In genomic region chr3:19897140-19897539, GRCm38 (mm10) we compare ENCODE assay signal across 22 mouse cellular contexts. TPM values are rescaled to one million over a fixed set of nuclear protein-coding genes. Genes with fewer than 3 reads are reported as not detected.
DNase-seq lines count a peak whose midpoint lies in the region; ATAC-seq and TF ChIP-seq lines count a peak whose summit lies in the region.
"Had no signal": no experiment of that assay in that cellular context is flagged by ENCODE, and none has a peak within 500 bp of the region (broad histone marks: within the 10 kb centered on the region; RNA-seq: fewer than 3 reads in every experiment).

No protein-coding gene starts in this region.

- no peak for DNase-seq in forebrain, postnatal 0 days
- no peak for DNase-seq in hindbrain, embryonic 11.5 days (ENCODE audit: low spot score)
- DNase-seq in midbrain, embryonic 14.5 days: no peak
- no peak for DNase-seq in hindbrain, postnatal 0 days (ENCODE audit: low spot score)
- DNase-seq in urinary bladder, adult 2 months (ENCODE audit: low spot score): no peak
- DNase-seq: adrenal gland, adult 8-10 months; cerebellum, adult 8-10 months; gastrocnemius, postnatal 25 days; heart, postnatal 36 days; kidney, adult 9 months; kidney, postnatal 25 days; liver; lung, adult 18-20 months; lung, postnatal 36 days; right cerebral cortex, postnatal 14 days; spleen, adult 18-20 months; thymus, adult 2 months had no signal

- H3K4me3 ChIP-seq in forebrain, embryonic 13.5 days: no peak overlapping the region
- H3K4me3 ChIP-seq in forebrain, postnatal 0 days (ENCODE audit: low read depth, low read length): no peak overlapping the region
- no peak overlapping the region for H3K4me3 ChIP-seq in hindbrain, embryonic 13.5 days
- H3K4me3 ChIP-seq in hindbrain, embryonic 11.5 days (ENCODE audit: low read depth, low read length): no peak overlapping the region
- H3K4me3 ChIP-seq in midbrain, embryonic 16.5 days (ENCODE audit: low read depth, low read length): no peak overlapping the region
- no peak overlapping the region for H3K4me3 ChIP-seq in midbrain, embryonic 14.5 days (replicated peaks; ENCODE audit: low read depth, low read length)
- no peak overlapping the region for H3K4me3 ChIP-seq in hindbrain, postnatal 0 days (ENCODE audit: low read length)
- H3K4me3 ChIP-seq: erythroblast, embryonic 14.5 days; intestine, embryonic 15.5 days had no signal

- peaks cover 32% of the 10 kb centered on the region for H3K36me3 ChIP-seq in forebrain, embryonic 13.5 days (ENCODE audit: poor library complexity, severe bottlenecking)
- H3K36me3 ChIP-seq in forebrain, postnatal 0 days (ENCODE audit: insufficient read depth): peaks cover 3% of the 10 kb centered on the region; the same call in 1 of the 2 replicates
- H3K36me3 ChIP-seq in hindbrain, embryonic 13.5 days: peaks cover 31% of the 10 kb centered on the region
- no peaks in the 10 kb centered on the region for H3K36me3 ChIP-seq in hindbrain, embryonic 11.5 days (ENCODE audit: control insufficient read depth, insufficient read depth, low read length)
- peaks cover 8% of the 10 kb centered on the region; the same call in 1 of the 2 replicates for H3K36me3 ChIP-seq in midbrain, embryonic 16.5 days (ENCODE audit: control insufficient read depth, insufficient read depth, low read length)
- 0 out of 2 replicates have a peak, but pooled peaks cover 2% of the 10 kb centered on the region for H3K36me3 ChIP-seq in midbrain, embryonic 14.5 days (ENCODE audit: control insufficient read depth, insufficient read depth, low read length)
- H3K36me3 ChIP-seq in hindbrain, postnatal 0 days (ENCODE audit: insufficient read depth, low read length): no peaks in the 10 kb centered on the region
- H3K36me3 ChIP-seq: intestine, embryonic 15.5 days had no signal

- peaks cover 27% of the 10 kb centered on the region for H3K4me1 ChIP-seq in forebrain, embryonic 13.5 days
- peaks cover 7% of the 10 kb centered on the region; the same call in 1 of the 2 replicates for H3K4me1 ChIP-seq in forebrain, postnatal 0 days (ENCODE audit: insufficient read depth)
- peaks cover 30% of the 10 kb centered on the region for H3K4me1 ChIP-seq in hindbrain, embryonic 13.5 days (replicated peaks)
- H3K4me1 ChIP-seq in hindbrain, embryonic 11.5 days (replicated peaks; ENCODE audit: control insufficient read depth, insufficient read depth, low read length): 0 out of 2 replicates have a peak, but pooled peaks cover 2% of the 10 kb centered on the region
- H3K4me1 ChIP-seq in midbrain, embryonic 16.5 days (ENCODE audit: control insufficient read depth, insufficient read depth, low read length): peaks cover 21% of the 10 kb centered on the region
- H3K4me1 ChIP-seq in midbrain, embryonic 14.5 days (ENCODE audit: control insufficient read depth, insufficient read depth, low read length): peaks cover 18% of the 10 kb centered on the region
- H3K4me1 ChIP-seq in hindbrain, postnatal 0 days (ENCODE audit: insufficient read depth, low read length): 0 out of 2 replicates have a peak, but pooled peaks cover 7% of the 10 kb centered on the region

- no peak overlapping the region for H3K9ac ChIP-seq in forebrain, embryonic 13.5 days
- no peak overlapping the region for H3K9ac ChIP-seq in forebrain, postnatal 0 days
- H3K9ac ChIP-seq in hindbrain, embryonic 13.5 days: no peak overlapping the region
- no peak overlapping the region for H3K9ac ChIP-seq in hindbrain, embryonic 11.5 days (ENCODE audit: low read depth, low read length)
- no peak overlapping the region for H3K9ac ChIP-seq in midbrain, embryonic 16.5 days (ENCODE audit: low read depth, low read length)
- H3K9ac ChIP-seq in midbrain, embryonic 14.5 days (replicated peaks; ENCODE audit: low read length): no peak overlapping the region
- H3K9ac ChIP-seq in hindbrain, postnatal 0 days (replicated peaks; ENCODE audit: low read length): no peak overlapping the region
- H3K9ac ChIP-seq: intestine, embryonic 15.5 days had no signal

- WGBS in forebrain, embryonic 13.5 days: 88% methylated on average over 3 of the region's 3 CpGs
- 84% methylated on average over 3 of the region's 3 CpGs for WGBS in forebrain, postnatal 0 days
- WGBS in hindbrain, embryonic 13.5 days: 94% methylated on average over 3 of the region's 3 CpGs
- 98% methylated on average over 3 of the region's 3 CpGs for WGBS in hindbrain, embryonic 11.5 days
- WGBS in midbrain, embryonic 16.5 days: 81% methylated on average over 3 of the region's 3 CpGs
- WGBS in midbrain, embryonic 14.5 days: 86% methylated on average over 3 of the region's 3 CpGs
- WGBS in hindbrain, postnatal 0 days: 97% methylated on average over 3 of the region's 3 CpGs

- H3K27ac ChIP-seq in forebrain, embryonic 13.5 days: no peak overlapping the region
- H3K27ac ChIP-seq in forebrain, postnatal 0 days (ENCODE audit: low read depth, low read length): no peak overlapping the region
- no peak overlapping the region for H3K27ac ChIP-seq in hindbrain, embryonic 13.5 days
- H3K27ac ChIP-seq in hindbrain, embryonic 11.5 days (ENCODE audit: low read depth, low read length): no peak overlapping the region
- no peak overlapping the region for H3K27ac ChIP-seq in midbrain, embryonic 16.5 days (ENCODE audit: low read length)
- H3K27ac ChIP-seq in midbrain, embryonic 14.5 days (replicated peaks; ENCODE audit: low read depth, low read length): no peak overlapping the region
- no peak overlapping the region for H3K27ac ChIP-seq in hindbrain, postnatal 0 days
- H3K27ac ChIP-seq: intestine, embryonic 15.5 days had no signal

- no peaks in the 10 kb centered on the region for H3K9me3 ChIP-seq in forebrain, embryonic 13.5 days (replicated peaks)
- no peaks in the 10 kb centered on the region for H3K9me3 ChIP-seq in forebrain, postnatal 0 days (ENCODE audit: low read length)
- H3K9me3 ChIP-seq in hindbrain, embryonic 13.5 days: no peaks in the 10 kb centered on the region
- H3K9me3 ChIP-seq in hindbrain, embryonic 11.5 days (ENCODE audit: control insufficient read depth, low read length): no peaks in the 10 kb centered on the region
- no peaks in the 10 kb centered on the region for H3K9me3 ChIP-seq in midbrain, embryonic 16.5 days (replicated peaks; ENCODE audit: control insufficient read depth, low read length, poor library complexity, severe bottlenecking)
- H3K9me3 ChIP-seq in midbrain, embryonic 14.5 days (ENCODE audit: control insufficient read depth, low read length): no peaks in the 10 kb centered on the region
- H3K9me3 ChIP-seq in hindbrain, postnatal 0 days (ENCODE audit: low read length): no peaks in the 10 kb centered on the region
- H3K9me3 ChIP-seq: intestine, embryonic 15.5 days had no signal

- no peak for ATAC-seq in forebrain, embryonic 13.5 days
- no peak for ATAC-seq in forebrain, postnatal 0 days
- ATAC-seq in hindbrain, embryonic 13.5 days (ENCODE audit: low FRiP score): no peak
- ATAC-seq in hindbrain, embryonic 11.5 days (ENCODE audit: low FRiP score): no peak
- no peak for ATAC-seq in midbrain, embryonic 16.5 days
- ATAC-seq in midbrain, embryonic 14.5 days (ENCODE audit: low FRiP score, low TSS enrichment): no peak
- no peak for ATAC-seq in hindbrain, postnatal 0 days
- ATAC-seq: intestine, embryonic 15.5 days had no signal

- H3K4me2 ChIP-seq in forebrain, embryonic 13.5 days: peak overlapping the region; percentile 34; the same call in 1 of the 2 replicates
- no peak overlapping the region for H3K4me2 ChIP-seq in forebrain, postnatal 0 days (ENCODE audit: low read depth)
- H3K4me2 ChIP-seq in hindbrain, embryonic 13.5 days: peak overlapping the region; percentile 23; the same call in 1 of the 2 replicates
- no peak overlapping the region for H3K4me2 ChIP-seq in hindbrain, embryonic 11.5 days (replicated peaks; ENCODE audit: low read depth, low read length)
- 0 out of 2 replicates have a peak overlapping the region, but pooled peaks have one; percentile 14 for H3K4me2 ChIP-seq in midbrain, embryonic 16.5 days (ENCODE audit: low read length)
- H3K4me2 ChIP-seq in midbrain, embryonic 14.5 days (ENCODE audit: low read length): no peak overlapping the region
- peak overlapping the region; percentile 95 for H3K4me2 ChIP-seq in hindbrain, postnatal 0 days (ENCODE audit: low read depth, low read length)

- H3K27me3 ChIP-seq in forebrain, embryonic 13.5 days: no peaks in the 10 kb centered on the region
- no peaks in the 10 kb centered on the region for H3K27me3 ChIP-seq in forebrain, postnatal 0 days (ENCODE audit: insufficient read depth, low read length)
- no peaks in the 10 kb centered on the region for H3K27me3 ChIP-seq in hindbrain, embryonic 13.5 days
- no peaks in the 10 kb centered on the region for H3K27me3 ChIP-seq in hindbrain, embryonic 11.5 days (ENCODE audit: control insufficient read depth, insufficient read depth, low read length)
- H3K27me3 ChIP-seq in midbrain, embryonic 16.5 days (ENCODE audit: control insufficient read depth, insufficient read depth, low read depth, low read length): no peaks in the 10 kb centered on the region
- no peaks in the 10 kb centered on the region for H3K27me3 ChIP-seq in midbrain, embryonic 14.5 days (ENCODE audit: control insufficient read depth, insufficient read depth, low read length)
- no peaks in the 10 kb centered on the region for H3K27me3 ChIP-seq in hindbrain, postnatal 0 days (ENCODE audit: insufficient read depth, low read length)
- H3K27me3 ChIP-seq: intestine, embryonic 15.5 days had no signal

- no peak for TF ChIP-seq CTCF in forebrain, postnatal 0 days (IDR thresholded peaks at IDR 0.05; ENCODE audit: low read depth)
- no peak for TF ChIP-seq CTCF in hindbrain, postnatal 0 days (IDR thresholded peaks at IDR 0.05; ENCODE audit: low read depth)

RNA-seq across cellular contexts. Expression of gene Cp, which starts 59.7 kb away (rescaled TPM):
- polyA plus RNA-seq in forebrain, embryonic 13.5 days (2015; fragmentation: Nextera tagmentation; extraction: Ambion mirVana): 2.2 and 3.0 TPM in 2 replicates
- total RNA-seq in forebrain, postnatal 0 days (2014; rRNA removed): 10.1 and 18.5 TPM in 2 replicates
- 6.4 and 8.4 TPM in 2 replicates for polyA plus RNA-seq in forebrain, postnatal 0 days (2015; fragmentation: Nextera tagmentation; extraction: Ambion mirVana)
- 11.9 and 12.1 TPM in 2 replicates for polyA plus RNA-seq in hindbrain, embryonic 13.5 days (2015; fragmentation: Nextera tagmentation; extraction: Ambion mirVana)
- polyA plus RNA-seq in hindbrain, embryonic 11.5 days (2014; fragmentation: Nextera tagmentation; extraction: Ambion mirVana): 6.0 and 7.8 TPM in 2 replicates
- 8.0 and 10.2 TPM in 2 replicates for polyA plus RNA-seq in midbrain, embryonic 16.5 days (2015; fragmentation: Nextera tagmentation; extraction: Ambion mirVana)
- 3.0 and 12.9 TPM in 2 replicates for polyA plus RNA-seq in midbrain, embryonic 14.5 days (2014; fragmentation: Nextera tagmentation; extraction: Ambion mirVana)
- 19.1 and 20.6 TPM in 2 replicates for total RNA-seq in hindbrain, postnatal 0 days (2014; rRNA removed)
- polyA plus RNA-seq in hindbrain, postnatal 0 days (2015; fragmentation: Nextera tagmentation; extraction: Ambion mirVana): 15.0 and 18.7 TPM in 2 replicates
- 11.2 and 13.7 TPM in 2 replicates for polyA plus RNA-seq in urinary bladder, adult 2 months (2012; rRNA removed)
- polyA plus RNA-seq: erythroblast, embryonic 14.5 days had no signal

Comparison
In these comparisons a context has a peak if more than half of its experiments do, and no peak if none do; other contexts are left out.
1. H3K4me2 ChIP-seq: peak in forebrain, embryonic 13.5 days (single experiment), hindbrain, embryonic 13.5 days (single experiment), midbrain, embryonic 16.5 days (single experiment) and hindbrain, postnatal 0 days (single experiment); none in forebrain, postnatal 0 days (single experiment), hindbrain, embryonic 11.5 days (single experiment) and midbrain, embryonic 14.5 days (single experiment).